Mouse (Mus musculus) adrenal gland, adult (tissue): ENCODE measurements around the gene Cbfa2t3.

Experiments used
- DNase-seq, 2 experiments: peaks; one replicate each; pipeline ENCODE4 v3.0.0; 2022 to 2023; ENCODE audit warnings: low spot score in 1 of 2; ENCODE audit not compliant: inconsistent age in 2 of 2

Cbfa2t3 gene

GRCm38 (mm10) chr8:122699005-122699492, at the start of gene Cbfa2t3:
Gene Cbfa2t3, minus strand, starts transcription at chr8:122699109.
- peak; percentile 27 to 61 for DNase-seq

- DNase-seq, result no peak
Measured at GRCm38 (mm10) chr8:122747825-122748224, 48.9 kb upstream of the Cbfa2t3 start.

GRCm38 (mm10) chr8:122746439-122746838, 47.5 kb upstream of the Cbfa2t3 start:
- no peak for DNase-seq

GRCm38 (mm10) chr8:122745750-122746275, 46.9 kb upstream of the Cbfa2t3 start:
- DNase-seq, result no peak

- no peak for DNase-seq
Measured at GRCm38 (mm10) chr8:122745022-122745749, 46.3 kb upstream of the Cbfa2t3 start.

- no peak for DNase-seq
Measured at GRCm38 (mm10) chr8:122742471-122742870, 43.6 kb upstream of the Cbfa2t3 start.

- no peak for DNase-seq
Measured at GRCm38 (mm10) chr8:122739102-122739725, 40.3 kb upstream of the Cbfa2t3 start.

- no peak for DNase-seq
Measured at GRCm38 (mm10) chr8:122737886-122738285, 39.0 kb upstream of the Cbfa2t3 start.

GRCm38 (mm10) chr8:122737071-122737470, 38.2 kb upstream of the Cbfa2t3 start:
- no peak for DNase-seq

GRCm38 (mm10) chr8:122736623-122737022, 37.7 kb upstream of the Cbfa2t3 start:
- DNase-seq, result no peak

- DNase-seq, result no peak
Measured at GRCm38 (mm10) chr8:122735542-122736473, 36.9 kb upstream of the Cbfa2t3 start.

- DNase-seq, result no peak
Measured at GRCm38 (mm10) chr8:122735110-122735509, 36.2 kb upstream of the Cbfa2t3 start.

GRCm38 (mm10) chr8:122728630-122729029, 29.7 kb upstream of the Cbfa2t3 start:
- DNase-seq, result no peak

GRCm38 (mm10) chr8:122727412-122727811, 28.5 kb upstream of the Cbfa2t3 start:
- DNase-seq, result peak in 1 of 2 experiments; percentile 13

- no peak for DNase-seq
Measured at GRCm38 (mm10) chr8:122726789-122727188, 27.9 kb upstream of the Cbfa2t3 start.

- DNase-seq, result peak in 1 of 2 experiments; percentile 13
Measured at GRCm38 (mm10) chr8:122725187-122725586, 26.3 kb upstream of the Cbfa2t3 start.

GRCm38 (mm10) chr8:122720811-122721640, 22.1 kb upstream of the Cbfa2t3 start:
- peak in 1 of 2 experiments; percentile 54 for DNase-seq

GRCm38 (mm10) chr8:122720070-122720729, 21.3 kb upstream of the Cbfa2t3 start:
- DNase-seq, result peak; percentile 47 to 73

GRCm38 (mm10) chr8:122719500-122720065, 20.7 kb upstream of the Cbfa2t3 start:
- peak; percentile 42 to 71 for DNase-seq
